Mouse (Mus musculus) C2C12 (cell line): ENCODE results near the gene Fez1.

Experiments used
- CEBPB ChIP-seq: IDR thresholded peaks from one replicate; pipeline ENCODE4 v1.6.1; 2011; ENCODE audit warnings: low read depth, mild to moderate bottlenecking, control low read depth, moderate library complexity
- CTCF ChIP-seq: IDR thresholded peaks from one replicate; pipeline ENCODE4 v1.5.1; 2011; ENCODE audit not compliant: control insufficient read depth, insufficient read depth, insufficient read length
- FOSL1 ChIP-seq: IDR thresholded peaks from one replicate; pipeline ENCODE4 v1.8.0; 2011; ENCODE audit warnings: mild to moderate bottlenecking, low read length; ENCODE audit not compliant: poor library complexity, insufficient read depth, severe bottlenecking
- MAX ChIP-seq: IDR thresholded peaks from one replicate; pipeline ENCODE4 v1.6.1; 2011; ENCODE audit warnings: mild to moderate bottlenecking, control low read depth
- MYOD1 ChIP-seq: IDR thresholded peaks from one replicate; pipeline ENCODE4 v1.6.1; 2011; ENCODE audit warnings: low read depth; ENCODE audit not compliant: control insufficient read depth, insufficient read length
- MYOG ChIP-seq: IDR thresholded peaks from one replicate; pipeline ENCODE4 v1.6.1; 2011; ENCODE audit not compliant: control insufficient read depth, insufficient read length; ENCODE audit errors: extremely low read depth
- USF1 ChIP-seq: IDR thresholded peaks from one replicate; pipeline ENCODE4 v1.6.1; 2011; ENCODE audit warnings: low read depth, mild to moderate bottlenecking, control low read depth, moderate library complexity

DNA sequence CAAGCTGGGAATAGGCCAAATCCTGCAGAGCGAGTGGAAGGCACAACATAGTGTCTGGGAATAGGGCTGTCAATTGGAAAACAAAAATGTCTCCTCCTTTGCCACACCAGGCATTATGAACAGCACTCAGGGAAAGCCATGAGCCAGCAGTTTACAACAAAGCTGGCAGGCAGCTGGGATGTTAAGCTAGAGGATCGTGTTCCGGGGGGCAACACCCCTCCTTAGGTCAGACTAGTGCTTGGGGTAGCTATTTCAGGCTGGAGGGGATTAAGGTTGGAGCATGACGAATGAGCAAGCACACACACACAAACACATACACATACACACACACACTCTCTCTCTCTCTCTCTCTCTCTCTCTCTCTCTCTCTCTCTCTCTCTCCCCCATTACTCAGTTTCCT lies 97.8 kb downstream of the Fez1 start:
- no peak for TF ChIP-seq CTCF
- TF ChIP-seq USF1 = no peak
- TF ChIP-seq FOSL1 = no peak
- no peak for TF ChIP-seq MYOD1
- no peak for TF ChIP-seq CEBPB
- no peak for TF ChIP-seq MAX
- TF ChIP-seq MYOG = no peak
